Mouse (Mus musculus): ENCODE data around the gene Gm47959.

Gene Gm47959

DNA sequence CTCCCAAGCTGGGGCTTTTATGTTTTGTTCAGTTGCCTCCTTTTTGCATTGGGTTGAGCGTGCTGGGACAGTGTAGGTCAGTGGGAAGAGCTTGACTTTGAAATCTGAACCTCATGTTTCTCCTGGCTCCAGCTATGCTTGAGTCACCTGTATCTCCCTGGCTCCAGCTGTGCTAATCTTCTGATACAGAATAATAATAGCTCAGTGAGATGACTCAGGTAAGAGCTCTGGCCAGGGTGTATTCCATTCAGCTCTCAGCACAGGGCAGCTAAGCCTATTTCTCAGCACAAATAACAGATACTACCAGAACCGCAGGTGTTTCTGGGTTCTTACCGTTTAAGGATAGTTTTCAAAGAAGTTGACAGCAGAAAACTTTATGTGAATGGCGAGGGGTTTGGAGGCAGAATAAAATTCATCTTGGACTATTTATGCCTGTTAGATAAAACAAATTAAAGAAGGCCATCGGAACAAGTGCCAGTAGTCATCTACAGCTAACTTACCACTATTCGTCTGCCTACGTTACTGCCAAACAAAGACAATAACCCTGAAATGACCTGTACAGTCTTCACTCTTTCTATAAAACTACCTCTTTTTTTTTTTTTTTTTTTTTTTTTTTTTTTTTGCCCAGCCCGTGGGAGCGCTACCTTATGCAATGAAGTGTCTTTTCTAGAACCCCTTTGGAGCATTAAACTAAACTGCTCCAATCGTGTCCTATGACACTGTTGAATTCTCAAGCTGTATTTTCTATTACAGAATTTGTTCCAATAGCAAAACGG is 36.7 kb downstream of the Gm47959 start:
- no peak for DNase-seq

DNA sequence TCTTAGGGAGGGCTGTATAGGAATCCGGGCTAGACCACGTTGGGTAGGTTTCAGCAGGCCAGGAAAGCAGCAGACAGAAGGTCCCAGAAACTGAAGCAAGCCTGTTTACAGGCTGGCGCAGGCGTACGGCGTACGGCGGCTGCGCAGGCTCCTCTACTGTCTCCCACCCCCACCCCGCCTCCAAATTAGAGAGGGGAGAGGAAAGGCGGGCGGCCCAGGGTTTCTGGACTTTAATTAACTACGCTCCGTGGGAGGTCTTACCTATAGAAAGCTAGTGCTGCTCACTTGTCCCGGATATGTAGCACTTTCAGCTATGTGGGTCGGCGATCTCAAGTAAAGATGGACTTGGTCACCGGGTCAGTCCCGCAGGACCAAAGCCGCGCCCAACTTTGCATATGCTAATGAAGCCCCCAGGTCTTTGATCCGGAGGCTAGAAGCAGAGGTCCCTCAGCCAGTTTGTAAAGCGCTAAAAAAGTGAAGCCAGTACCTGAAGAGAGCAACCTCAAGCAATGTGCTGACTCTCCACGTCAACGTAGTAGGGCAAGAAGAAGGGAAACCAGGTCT is 37.8 kb downstream of the Gm47959 start, which contains the start of gene Slc19a3:
Gene Slc19a3 (minus strand): TSS at position 340 of the 564 bp plus-strand sequence.
- peak; percentile 73 for DNase-seq

DNA sequence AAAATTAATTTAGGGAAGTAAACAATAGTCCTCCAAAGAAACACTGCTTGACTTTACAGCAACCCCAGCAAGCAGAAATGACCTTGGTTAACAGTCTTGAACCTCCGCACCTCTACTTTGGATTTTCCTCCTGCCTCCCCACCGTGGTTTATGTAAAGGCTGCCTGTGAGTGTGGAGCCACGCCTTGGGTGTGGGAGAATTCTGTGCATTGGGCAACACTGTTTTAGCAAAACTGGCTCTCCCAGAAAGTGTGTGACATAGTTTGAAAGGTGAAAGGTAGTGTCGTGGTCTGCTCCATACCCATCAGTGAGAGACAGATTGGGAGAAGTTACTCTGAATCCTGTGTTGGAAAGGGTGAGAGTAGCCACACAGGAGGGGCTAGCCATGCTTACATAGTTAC is 38.7 kb downstream of the Gm47959 start:
- no peak for DNase-seq

DNA sequence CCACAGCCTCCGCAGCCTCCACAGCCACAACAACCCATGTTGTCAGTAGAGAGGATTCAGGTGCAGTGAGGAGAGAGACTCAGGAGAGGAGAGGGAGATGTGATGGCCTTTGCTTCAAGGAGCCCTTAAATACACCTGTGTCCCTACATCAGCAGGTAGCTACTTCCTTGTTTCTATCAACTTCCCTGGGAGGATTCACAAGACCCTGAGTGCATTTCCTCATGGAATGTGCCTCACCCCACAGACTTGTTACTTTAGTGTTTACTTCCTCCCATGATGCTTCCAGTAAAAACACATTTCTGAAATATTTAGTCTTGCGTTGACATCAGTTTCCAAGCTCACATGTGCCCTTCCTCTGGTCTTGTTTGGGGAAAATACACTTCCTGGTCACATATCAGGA is 42.0 kb downstream of the Gm47959 start, which contains the start of gene Krtap28-10:
Gene Krtap28-10 (minus strand): TSS at position 101 of the 400 bp plus-strand sequence.
- DNase-seq = no peak

DNA sequence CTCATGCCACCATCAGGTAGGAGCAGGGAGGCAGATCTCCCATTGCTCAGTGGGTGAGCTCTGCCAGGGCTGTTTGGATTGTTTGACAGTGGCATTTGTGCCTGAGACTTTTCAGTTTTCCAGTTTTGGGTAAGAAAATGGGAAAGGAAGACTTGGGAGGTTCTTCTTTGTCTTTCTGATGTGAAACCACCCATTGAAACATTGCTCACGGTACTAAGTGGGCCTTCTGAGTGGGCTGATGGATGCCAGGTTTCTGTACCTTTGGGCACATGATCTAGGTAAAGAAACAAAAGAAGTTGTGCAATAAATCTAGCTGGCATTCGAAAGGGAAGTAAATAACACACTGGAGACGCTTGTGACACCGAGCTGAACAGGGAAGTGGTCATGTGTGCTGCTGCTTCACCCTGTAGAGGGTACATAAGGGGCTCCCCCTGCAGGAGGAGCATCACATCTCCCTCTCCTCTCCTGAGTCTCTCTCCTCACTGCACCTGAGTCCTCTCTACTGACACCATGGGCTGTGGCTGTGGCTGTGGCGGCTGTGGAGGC is 44.6 kb downstream of the Gm47959 start, which contains the start of gene Gm47969:
Gene Gm47969 (plus strand): TSS at position 51 of the 546 bp plus-strand sequence.
- DNase-seq = no peak

Data from retina, postnatal 1 day (tissue).